Mouse (Mus musculus): ENCODE measurements at regions not wholly inside any gene's neighbourhood (a gene's known extent, or its start where the extent isn't known, plus 50 kb on each side); places are given as distances from the start of the nearest gene placed in this dataset.

GRCm38 (mm10) chr15:65557846-65558835, 543.4 kb upstream of the Gm21961 start:
- no peak for TF ChIP-seq EP300 (IDR thresholded peaks at IDR 0.05)
- TF ChIP-seq CTCF (IDR thresholded peaks at IDR 0.05) = no peak
